Mouse (Mus musculus): ENCODE data around the gene 4930523C07Rik. TPM values are rescaled to one million over a fixed set of nuclear protein-coding genes. Genes with fewer than 3 reads are reported as not detected.

4930523C07Rik gene
- polyA plus RNA-seq, 1 experiment from 2014 or later = 1.2 TPM

DNA sequence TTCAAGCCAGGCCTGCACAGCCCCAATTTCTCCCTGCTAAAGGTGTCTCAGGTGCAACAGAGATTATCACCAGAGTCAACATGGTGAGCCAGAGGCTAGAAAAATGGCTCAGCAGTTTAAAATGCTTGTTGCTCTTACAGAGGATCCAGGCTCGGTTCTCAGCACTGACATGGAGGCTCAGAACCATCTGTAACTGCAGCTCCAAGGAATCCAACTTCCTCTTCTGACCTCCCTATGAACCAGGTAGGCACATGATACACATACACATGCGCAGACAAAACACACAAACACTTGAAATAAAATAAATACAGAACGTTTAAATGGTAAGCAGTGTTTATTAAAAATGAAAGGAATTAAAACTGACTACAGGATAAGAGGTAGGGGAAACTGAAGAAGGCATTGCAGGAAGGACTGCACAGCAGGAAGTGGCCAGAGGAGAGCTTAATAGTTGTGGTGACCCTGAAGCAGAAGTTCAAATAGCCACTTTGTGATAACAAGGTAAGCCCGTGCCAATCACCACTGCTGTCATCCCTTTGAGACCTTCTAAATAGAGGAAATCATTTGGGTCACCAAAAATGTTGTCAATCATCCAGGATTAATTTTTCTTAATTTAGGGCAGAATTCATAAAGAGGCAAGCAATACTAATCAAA is 10.1 kb upstream of the 4930523C07Rik start:
- Histone ChIP-seq H3K27ac (no peak overlapping the region), H3K9ac (replicated peaks) (no peak overlapping the region), H3K4me2 (replicated peaks) (no peak overlapping the region), H3K27me3 (no peaks in the 10 kb centered on the region), H3K4me1 (replicated peaks) (no peaks in the 10 kb centered on the region), H3K4me3 (replicated peaks) (no peak overlapping the region), H3K36me3 (no peaks in the 10 kb centered on the region), H3K9me3 (no peaks in the 10 kb centered on the region)
- no peak for ATAC-seq
- 87% methylated on average over 4 of the region's 4 CpGs for WGBS

DNA sequence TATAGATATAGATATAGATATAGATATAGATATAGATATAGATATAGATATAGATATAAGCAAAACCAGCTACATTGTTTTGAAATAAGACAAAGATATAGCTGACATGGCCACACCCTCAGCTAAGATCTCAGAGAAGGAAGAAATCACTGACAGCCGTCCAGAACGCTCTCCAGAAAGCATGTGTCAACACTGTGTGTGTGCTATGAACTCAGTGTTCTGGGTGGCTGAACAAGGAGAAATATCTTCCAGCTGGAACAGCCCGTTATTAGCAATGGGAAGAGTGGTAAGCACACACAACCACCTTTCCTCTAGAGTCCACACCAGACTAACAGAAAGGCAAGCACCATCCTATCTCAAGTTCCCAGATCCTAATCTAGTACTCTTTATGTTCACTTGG is 8.6 kb upstream of the 4930523C07Rik start:
- no peaks in the 10 kb centered on the region for H3K36me3 ChIP-seq
- no peaks in the 10 kb centered on the region for H3K9me3 ChIP-seq
- no peak overlapping the region for H3K27ac ChIP-seq
- no peak overlapping the region for H3K4me3 ChIP-seq (replicated peaks)
- ATAC-seq = no peak
- H3K4me2 ChIP-seq (replicated peaks) = no peak overlapping the region
- 82% methylated on average over 3 of the region's 3 CpGs for WGBS
- no peaks in the 10 kb centered on the region for H3K4me1 ChIP-seq (replicated peaks)
- H3K27me3 ChIP-seq = no peaks in the 10 kb centered on the region
- no peak overlapping the region for H3K9ac ChIP-seq (replicated peaks)

DNA sequence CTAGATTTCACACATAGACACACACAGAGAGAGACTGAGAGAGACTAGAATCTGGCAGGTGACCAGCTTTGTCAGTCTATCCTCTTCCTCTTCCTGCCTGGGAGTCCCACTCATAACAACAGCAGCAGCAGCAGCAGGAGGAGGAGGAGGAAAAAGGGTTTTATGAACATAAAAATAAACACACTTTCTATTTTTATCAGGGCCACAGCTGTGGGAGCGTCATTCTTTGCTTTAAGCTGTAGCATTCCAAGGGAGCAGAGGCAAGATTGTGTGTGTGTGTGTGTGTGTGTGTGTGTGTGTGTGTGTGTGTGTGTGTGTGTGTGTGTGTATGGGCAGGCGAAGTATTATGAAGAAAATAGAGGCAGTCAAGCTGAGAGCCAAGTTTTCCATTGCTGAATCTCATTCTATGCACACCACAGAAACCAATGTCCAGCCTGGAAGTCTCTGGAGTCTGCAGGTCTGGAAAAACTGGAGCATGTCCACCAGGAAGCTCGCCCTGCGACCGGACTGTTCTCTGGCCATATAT is 7.1 kb upstream of the 4930523C07Rik start:
- H3K36me3 ChIP-seq = no peaks in the 10 kb centered on the region
- H3K4me2 ChIP-seq (replicated peaks) = no peak overlapping the region
- no peak for ATAC-seq
- H3K27me3 ChIP-seq = no peaks in the 10 kb centered on the region
- H3K27ac ChIP-seq = no peak overlapping the region
- H3K4me1 ChIP-seq (replicated peaks) = no peaks in the 10 kb centered on the region
- H3K9ac ChIP-seq (replicated peaks) = no peak overlapping the region
- no peak overlapping the region for H3K4me3 ChIP-seq (replicated peaks)
- WGBS = 81% methylated on average over 5 of the region's 5 CpGs
- no peaks in the 10 kb centered on the region for H3K9me3 ChIP-seq

DNA sequence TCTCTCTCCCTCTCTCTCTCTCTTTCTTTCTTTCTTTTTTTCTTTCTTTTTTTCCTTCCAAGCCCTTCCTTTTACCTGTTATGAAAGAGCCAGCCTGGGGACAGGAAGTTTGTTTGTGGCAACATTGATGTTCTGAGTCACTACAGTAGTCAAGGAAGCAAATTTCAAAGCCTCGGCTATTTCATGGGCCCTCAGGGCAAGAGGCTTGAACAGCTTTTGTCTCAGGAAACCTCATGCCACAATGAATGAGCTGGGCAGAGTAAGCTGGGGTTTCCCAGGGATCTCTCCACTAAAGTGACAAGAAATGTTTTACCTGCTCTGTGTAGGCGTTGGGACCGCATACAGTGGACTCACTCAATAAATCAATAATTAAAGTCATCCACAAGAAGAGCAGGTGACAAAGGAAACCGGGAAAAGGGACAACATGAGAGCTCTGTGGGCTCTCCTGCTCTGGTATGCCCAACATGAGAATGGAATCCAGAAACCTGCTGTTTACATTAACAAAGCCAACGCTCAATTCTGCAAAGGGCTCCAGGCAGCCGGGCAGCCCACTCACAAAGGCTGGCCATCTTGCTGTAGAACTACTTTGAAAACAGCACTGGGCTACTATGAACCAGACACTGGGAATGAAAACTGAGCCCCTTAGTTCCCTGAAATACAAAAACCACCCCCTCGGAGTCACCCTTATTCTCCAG is 4.1 kb upstream of the 4930523C07Rik start:
- ATAC-seq = no peak
- Histone ChIP-seq H3K36me3 (no peaks in the 10 kb centered on the region), H3K27me3 (peaks cover 7% of the 10 kb centered on the region; the same call in 1 of the 2 replicates), H3K4me1 (replicated peaks) (peaks cover 7% of the 10 kb centered on the region), H3K4me2 (replicated peaks) (no peak overlapping the region), H3K9ac (replicated peaks) (no peak overlapping the region), H3K27ac (no peak overlapping the region), H3K4me3 (replicated peaks) (no peak overlapping the region), H3K9me3 (no peaks in the 10 kb centered on the region)
- WGBS = 68% methylated on average over 7 of the region's 7 CpGs

DNA sequence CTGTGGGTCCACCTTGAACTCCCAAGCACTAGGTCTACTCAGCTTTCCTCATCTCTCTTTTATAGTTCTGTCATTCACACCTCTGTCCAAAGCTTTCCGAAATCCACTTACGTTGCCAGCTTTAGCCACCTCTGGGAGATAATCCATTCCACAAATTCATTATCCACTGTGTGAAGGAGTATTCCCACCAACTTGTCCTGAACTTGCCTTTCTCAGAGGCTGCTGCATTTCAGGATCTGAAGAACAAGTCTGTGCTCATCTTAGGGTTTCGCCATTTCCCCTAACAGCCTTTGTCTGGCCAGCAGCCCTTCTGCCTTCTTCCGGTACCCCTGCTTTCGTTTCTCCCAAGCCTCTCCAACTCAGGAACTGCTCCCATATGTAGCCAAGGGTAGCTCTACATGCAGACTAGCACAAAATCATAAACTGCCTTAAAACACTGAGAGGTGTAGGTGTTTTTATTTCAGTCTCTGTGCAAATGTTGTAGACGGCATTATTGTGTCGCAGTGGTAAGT is 2.9 kb upstream of the 4930523C07Rik start:
- Histone ChIP-seq H3K36me3 (no peaks in the 10 kb centered on the region), H3K4me2 (replicated peaks) (no peak overlapping the region), H3K27ac (no peak overlapping the region), H3K27me3 (peaks cover 7% of the 10 kb centered on the region; the same call in 1 of the 2 replicates), H3K9ac (replicated peaks) (no peak overlapping the region), H3K4me1 (replicated peaks) (peaks cover 7% of the 10 kb centered on the region), H3K9me3 (no peaks in the 10 kb centered on the region), H3K4me3 (replicated peaks) (no peak overlapping the region)
- ATAC-seq = no peak
- WGBS = 93% methylated on average over 7 of the region's 7 CpGs

DNA sequence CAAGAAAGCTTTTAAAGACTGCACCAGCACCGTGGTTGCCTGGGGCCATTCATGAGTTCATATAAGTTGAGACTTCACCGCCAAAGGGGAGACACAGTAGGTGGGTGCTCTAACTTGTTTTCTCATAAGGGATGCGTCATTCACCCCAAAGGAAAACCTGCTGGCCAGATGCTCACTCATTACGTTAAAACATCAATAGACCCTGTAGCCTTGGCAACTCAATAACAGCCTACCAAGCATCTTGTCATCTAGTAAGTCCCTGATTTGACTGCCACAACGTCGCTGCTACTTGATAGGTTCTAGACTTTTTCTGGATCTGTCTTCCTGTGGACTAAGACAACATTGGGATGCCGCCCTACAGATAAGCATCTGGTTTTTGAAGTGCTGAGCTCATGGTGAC is 1.8 kb upstream of the 4930523C07Rik start:
- no peak for ATAC-seq
- peaks cover 7% of the 10 kb centered on the region; the same call in 1 of the 2 replicates for H3K27me3 ChIP-seq
- 76% methylated on average over 7 of the region's 7 CpGs for WGBS
- H3K27ac ChIP-seq = no peak overlapping the region
- H3K9ac ChIP-seq (replicated peaks) = no peak overlapping the region
- H3K4me2 ChIP-seq (replicated peaks) = no peak overlapping the region
- H3K4me3 ChIP-seq (replicated peaks) = no peak overlapping the region
- no peaks in the 10 kb centered on the region for H3K36me3 ChIP-seq
- H3K4me1 ChIP-seq (replicated peaks) = peaks cover 7% of the 10 kb centered on the region
- H3K9me3 ChIP-seq = no peaks in the 10 kb centered on the region

DNA sequence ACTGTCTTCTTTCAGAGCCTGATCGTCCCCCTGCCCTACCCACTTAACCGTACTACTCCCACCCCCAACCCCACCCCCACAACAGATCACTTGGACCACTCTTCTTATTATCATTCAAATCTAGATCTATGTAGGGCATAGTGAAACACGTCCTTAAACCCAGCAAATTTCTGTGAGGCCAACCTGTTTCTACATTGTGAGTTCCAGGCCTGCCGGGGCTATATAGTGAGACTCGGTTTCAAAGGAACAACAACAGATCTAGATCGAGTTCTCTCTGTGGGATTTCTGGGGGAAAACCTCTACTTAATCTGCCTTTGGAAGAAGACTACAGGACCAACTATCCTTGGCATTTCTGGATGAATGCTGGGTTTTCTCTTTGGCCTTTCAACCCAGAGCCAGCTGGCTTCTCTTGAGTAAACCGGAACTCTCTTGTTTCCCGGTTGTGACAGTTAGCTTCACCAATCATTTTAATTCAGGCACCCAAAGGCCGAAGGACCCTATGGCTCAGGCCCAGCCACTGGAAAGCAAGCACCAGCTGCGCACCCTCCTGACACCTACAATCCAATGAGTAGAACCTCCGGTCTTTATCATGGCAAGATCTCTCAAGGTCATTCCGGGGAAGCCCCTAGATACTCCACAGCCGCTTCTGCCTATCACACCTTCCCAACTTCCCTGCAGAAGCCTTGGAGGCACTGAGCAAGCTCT is 759 bp upstream of the 4930523C07Rik start:
- no peak for ATAC-seq
- 91% methylated on average over 13 of the region's 13 CpGs for WGBS
- Histone ChIP-seq H3K4me1 (replicated peaks) (peaks cover 7% of the 10 kb centered on the region), H3K4me3 (replicated peaks) (no peak overlapping the region), H3K27me3 (peaks cover 7% of the 10 kb centered on the region; the same call in 1 of the 2 replicates), H3K27ac (no peak overlapping the region), H3K4me2 (replicated peaks) (no peak overlapping the region), H3K36me3 (no peaks in the 10 kb centered on the region), H3K9me3 (no peaks in the 10 kb centered on the region), H3K9ac (replicated peaks) (no peak overlapping the region)

DNA sequence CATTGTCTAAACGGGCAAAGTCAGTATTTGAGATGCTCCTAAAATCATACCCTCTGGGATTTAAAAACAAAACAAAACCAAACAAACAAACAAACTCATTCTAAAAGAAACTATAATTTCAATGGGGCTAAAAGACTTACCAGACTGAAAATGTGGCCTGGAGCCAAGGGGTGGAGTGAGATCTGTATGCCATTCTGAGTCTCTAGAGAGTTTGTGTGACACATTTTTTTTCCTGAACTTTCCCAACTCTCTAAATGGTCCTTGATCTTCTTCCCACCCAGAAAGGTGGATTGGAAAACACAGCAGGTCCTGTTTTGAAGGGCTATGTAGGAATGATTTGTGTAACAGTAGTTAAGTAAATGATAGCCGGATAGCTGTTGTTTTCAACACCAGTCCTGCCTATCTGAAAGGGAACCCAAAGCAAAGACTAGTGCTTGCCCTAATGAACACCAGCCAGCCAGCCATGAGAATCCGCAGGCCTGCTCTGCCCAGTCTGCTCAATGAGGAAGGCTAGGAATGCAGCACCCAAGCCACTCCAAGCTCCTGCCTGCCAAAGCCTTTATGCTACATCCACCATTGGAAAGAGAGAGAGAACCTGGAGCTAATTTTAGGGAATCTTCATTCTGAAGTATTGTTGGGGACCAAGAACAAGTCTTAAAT is 1.0 kb downstream of the 4930523C07Rik start:
- no peak for ATAC-seq
- Histone ChIP-seq H3K36me3 (no peaks in the 10 kb centered on the region), H3K9ac (replicated peaks) (no peak overlapping the region), H3K4me1 (replicated peaks) (peaks cover 7% of the 10 kb centered on the region), H3K4me3 (replicated peaks) (no peak overlapping the region), H3K27ac (no peak overlapping the region), H3K9me3 (no peaks in the 10 kb centered on the region), H3K4me2 (replicated peaks) (no peak overlapping the region), H3K27me3 (peaks cover 7% of the 10 kb centered on the region; the same call in 1 of the 2 replicates)
- WGBS = 75% methylated on average over 3 of the region's 3 CpGs

DNA sequence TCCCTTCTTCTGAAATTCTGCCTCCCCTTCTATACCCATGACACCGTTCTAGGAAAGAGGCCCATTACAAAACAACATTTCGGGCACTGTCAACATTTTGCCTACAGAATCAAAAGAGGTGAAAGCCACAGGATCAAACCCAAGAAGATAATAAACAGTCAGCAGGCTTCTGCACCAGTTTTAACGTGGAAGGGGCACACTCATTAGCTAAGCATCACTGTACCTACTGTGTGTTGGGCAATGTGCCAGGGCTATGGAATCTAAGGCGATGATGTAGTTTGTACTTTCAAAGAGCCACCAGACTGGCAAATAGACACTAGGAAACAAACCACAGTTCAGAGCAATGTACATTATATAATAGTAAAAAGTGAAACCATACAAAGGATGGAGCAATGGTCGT is 1.8 kb downstream of the 4930523C07Rik start:
- no peak overlapping the region for H3K9ac ChIP-seq (replicated peaks)
- no peak overlapping the region for H3K27ac ChIP-seq
- WGBS = 89% methylated on average over 5 of the region's 5 CpGs
- peaks cover 7% of the 10 kb centered on the region; the same call in 1 of the 2 replicates for H3K27me3 ChIP-seq
- H3K36me3 ChIP-seq = no peaks in the 10 kb centered on the region
- H3K4me2 ChIP-seq (replicated peaks) = no peak overlapping the region
- H3K9me3 ChIP-seq = no peaks in the 10 kb centered on the region
- H3K4me1 ChIP-seq (replicated peaks) = peaks cover 7% of the 10 kb centered on the region
- H3K4me3 ChIP-seq (replicated peaks) = no peak overlapping the region
- ATAC-seq = no peak

DNA sequence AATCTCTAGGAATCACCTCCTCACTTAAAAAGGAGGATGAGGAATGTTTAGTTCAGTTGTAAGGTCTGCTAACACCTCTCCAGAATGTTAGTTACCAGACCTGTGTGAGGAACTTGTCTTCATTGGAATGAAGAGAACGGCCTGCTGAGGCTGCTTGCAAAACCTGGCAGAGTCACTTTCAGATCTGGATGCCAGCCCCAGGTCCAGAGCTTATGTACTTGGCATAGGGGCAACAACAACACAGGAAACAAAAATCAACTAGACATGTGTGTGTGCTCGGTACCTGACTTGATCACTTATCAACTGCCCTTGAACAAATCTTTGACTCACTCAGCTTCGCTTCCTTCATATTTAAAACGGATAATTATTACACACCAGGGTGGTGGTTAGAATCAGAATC is 2.6 kb downstream of the 4930523C07Rik start:
- Histone ChIP-seq H3K27me3 (peaks cover 7% of the 10 kb centered on the region; the same call in 1 of the 2 replicates), H3K9me3 (no peaks in the 10 kb centered on the region), H3K9ac (replicated peaks) (no peak overlapping the region), H3K4me3 (replicated peaks) (no peak overlapping the region), H3K27ac (no peak overlapping the region), H3K4me2 (replicated peaks) (no peak overlapping the region), H3K36me3 (no peaks in the 10 kb centered on the region), H3K4me1 (replicated peaks) (peaks cover 7% of the 10 kb centered on the region)
- WGBS = 88% methylated on average over 4 of the region's 4 CpGs
- ATAC-seq = no peak

DNA sequence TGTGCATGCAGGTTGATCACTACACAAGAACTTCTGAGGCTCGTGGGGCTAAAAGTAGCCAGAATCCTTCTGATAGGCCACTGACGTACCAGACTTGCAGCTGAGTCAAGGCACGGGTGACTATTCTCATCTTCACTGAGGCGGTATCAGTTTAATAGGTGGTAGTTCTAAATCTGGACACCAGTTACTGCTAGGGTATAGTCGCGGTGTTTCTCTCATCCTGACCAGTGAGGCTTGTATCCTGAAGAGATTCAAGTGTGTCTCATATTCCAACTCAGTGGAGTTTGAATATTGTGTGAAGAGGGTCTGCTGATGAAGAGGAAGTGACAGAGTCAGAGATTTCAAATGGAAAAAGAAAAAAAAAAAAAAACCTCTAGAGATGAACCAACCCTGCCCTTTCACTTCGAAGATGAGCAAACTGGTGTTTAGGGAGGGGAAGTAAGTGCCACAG is 3.3 kb downstream of the 4930523C07Rik start:
- 93% methylated on average over 7 of the region's 7 CpGs for WGBS
- Histone ChIP-seq H3K27ac (no peak overlapping the region), H3K9ac (replicated peaks) (no peak overlapping the region), H3K4me1 (replicated peaks) (peaks cover 7% of the 10 kb centered on the region), H3K36me3 (no peaks in the 10 kb centered on the region), H3K9me3 (no peaks in the 10 kb centered on the region), H3K27me3 (peaks cover 7% of the 10 kb centered on the region; the same call in 1 of the 2 replicates), H3K4me2 (replicated peaks) (no peak overlapping the region), H3K4me3 (replicated peaks) (no peak overlapping the region)
- ATAC-seq = no peak

Data from midbrain, embryonic 13.5 days (tissue).